Mouse (Mus musculus): Measurements from ENCODE around the gene Gm13023. TPM values are rescaled to one million over a fixed set of nuclear protein-coding genes. Genes with fewer than 3 reads are reported as not detected.
"Not testable (repeated sequence)": the region's sequence is repeated elsewhere in the genome, so short reads cannot be mapped to it uniquely, and the experiment has no call there.

Gm13023 gene
- polyA plus RNA-seq (2016; fragmentation: Nextera tagmentation; extraction: Ambion mirVana) = not detected in 2 replicates

DNA sequence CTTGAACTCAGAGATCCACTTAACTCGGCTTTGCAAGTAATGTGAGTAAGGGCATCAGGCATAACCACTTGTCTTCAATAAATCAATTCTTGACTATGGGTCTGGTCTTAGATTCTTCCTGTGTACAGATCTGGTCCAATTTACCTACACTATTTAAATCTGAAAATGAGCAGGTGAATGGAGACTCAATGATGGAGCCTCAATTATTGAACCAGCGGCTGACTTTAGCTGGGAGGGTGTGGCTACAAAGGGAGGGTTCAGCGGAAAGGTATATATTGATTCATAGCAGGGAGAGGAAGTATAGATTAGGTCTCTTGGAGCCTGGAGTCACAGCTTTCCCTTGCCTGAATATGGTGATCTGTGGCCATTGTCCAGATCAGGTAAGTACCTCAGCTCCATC, at the start of gene Gm13023:
Gene Gm13023 (plus strand): TSS at position 301 of the 400 bp plus-strand sequence.
- not testable (repeated sequence) for ATAC-seq; H3K9ac ChIP-seq; H3K4me3 ChIP-seq; H3K4me2 ChIP-seq; H3K27me3 ChIP-seq (replicated peaks); H3K4me1 ChIP-seq; H3K36me3 ChIP-seq; H3K9me3 ChIP-seq (replicated peaks); H3K27ac ChIP-seq
- WGBS (ENCODE audit: insufficient replicate concordance) = 79% methylated on average over 3 of the region's 3 CpGs

DNA sequence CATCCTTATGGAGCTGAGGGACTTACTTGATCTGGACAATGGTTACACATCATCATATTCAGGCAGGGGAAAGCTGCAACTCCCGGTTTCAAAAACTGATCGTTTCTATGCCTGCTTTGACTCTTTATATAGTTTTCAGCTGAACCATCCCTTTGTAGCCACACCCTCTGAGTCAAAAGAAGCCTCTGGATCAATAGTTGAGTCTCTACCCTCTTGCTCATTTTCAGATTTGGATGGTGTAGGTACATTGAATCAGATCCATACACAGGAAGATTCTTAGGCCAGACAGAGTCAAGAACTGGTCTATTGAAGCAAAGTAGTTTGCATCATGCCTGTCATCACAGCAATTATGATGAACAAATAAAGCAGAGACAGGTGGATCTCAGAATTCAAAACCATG, 26.8 kb downstream of the Gm13023 start, which contains the start of gene Gm13084:
Gene Gm13084 (minus strand): TSS at position 101 of the 400 bp plus-strand sequence.
- 53% methylated on average over 2 of the region's 2 CpGs for WGBS (ENCODE audit: insufficient replicate concordance)
- no peak within 1 kb of the TSS for H3K4me3 ChIP-seq
- no peaks in the 10 kb centered on the region for H3K27me3 ChIP-seq (replicated peaks)
- no peak within 1 kb of the TSS for H3K4me2 ChIP-seq
- H3K9ac ChIP-seq = no peak within 1 kb of the TSS
- H3K36me3 ChIP-seq = no peaks in the 10 kb centered on the region
- ATAC-seq = no peak
- 0 out of 2 replicates have a peak, but pooled peaks cover 6% of the 10 kb centered on the region for H3K9me3 ChIP-seq (replicated peaks)
- no peak within 1 kb of the TSS for H3K27ac ChIP-seq
- H3K4me1 ChIP-seq = no peaks in the 10 kb centered on the region

Other genes starting within 250 kb of the Gm13023 start
- not detected in 2 replicates for gene BC080695, start 237.7 kb upstream of the Gm13023 start, polyA plus RNA-seq (2016; fragmentation: Nextera tagmentation; extraction: Ambion mirVana)
- not detected in 2 replicates for gene Gm13057, start 237.6 kb upstream of the Gm13023 start, polyA plus RNA-seq (2016; fragmentation: Nextera tagmentation; extraction: Ambion mirVana)
- gene Gm13083, start 174.3 kb upstream of the Gm13023 start, polyA plus RNA-seq (2016; fragmentation: Nextera tagmentation; extraction: Ambion mirVana) = not detected in 2 replicates
- gene Gm13088, start 132.1 kb upstream of the Gm13023 start, polyA plus RNA-seq (2016; fragmentation: Nextera tagmentation; extraction: Ambion mirVana) = not detected in 2 replicates
- not detected in 2 replicates for gene Gm13089, start 86.6 kb upstream of the Gm13023 start, polyA plus RNA-seq (2016; fragmentation: Nextera tagmentation; extraction: Ambion mirVana)
- gene Gm13078, start 69.9 kb upstream of the Gm13023 start, polyA plus RNA-seq (2016; fragmentation: Nextera tagmentation; extraction: Ambion mirVana) = not detected in 2 replicates
- not detected in 2 replicates for gene Gm13084, start 26.7 kb downstream of the Gm13023 start, polyA plus RNA-seq (2016; fragmentation: Nextera tagmentation; extraction: Ambion mirVana)
- not detected in 2 replicates for gene Gm13103, start 57.1 kb downstream of the Gm13023 start, polyA plus RNA-seq (2016; fragmentation: Nextera tagmentation; extraction: Ambion mirVana)
- gene Pramef6, start 111.0 kb downstream of the Gm13023 start, polyA plus RNA-seq (2016; fragmentation: Nextera tagmentation; extraction: Ambion mirVana) = not detected in 2 replicates
- gene Pramef25, start 161.7 kb downstream of the Gm13023 start, polyA plus RNA-seq (2016; fragmentation: Nextera tagmentation; extraction: Ambion mirVana) = not detected in 2 replicates
- not detected in 2 replicates for gene Gm13101, start 177.6 kb downstream of the Gm13023 start, polyA plus RNA-seq (2016; fragmentation: Nextera tagmentation; extraction: Ambion mirVana)
- not detected in 2 replicates for gene Pramef17, start 205.0 kb downstream of the Gm13023 start, polyA plus RNA-seq (2016; fragmentation: Nextera tagmentation; extraction: Ambion mirVana)

Measured in liver, embryonic 12.5 days (tissue).